Mouse (Mus musculus) MEL (cell line): Measurements from ENCODE around the gene Fgfr2. TPM values are rescaled to one million over a fixed set of nuclear protein-coding genes. Genes with fewer than 3 reads are reported as not detected.
A peak's percentile ranks its signal among the peaks of the same experiment; 100 is the strongest.

ENCODE experiments used
- DNase-seq: peaks from one replicate; pipeline ENCODE4 v3.0.0; 2011; ENCODE audit warnings: low read depth, low spot score
- H3K27ac ChIP-seq: 2 replicates; pipeline ENCODE4 v1.5.1; 2012; ENCODE audit warnings: low read depth, mild to moderate bottlenecking, control low read depth, low read length, moderate library complexity; ENCODE audit not compliant: control insufficient read depth
- H3K27me3 ChIP-seq, 2 experiments: fragments of 150-350 bp in 1 of 2; sonication (generic) in 1 of 2; 2 replicates each; pipeline ENCODE4 v1.6.1; 2012; ENCODE audit warnings: low read length in 2 of 2, mild to moderate bottlenecking in 2 of 2, improper control_type of control experiment in 1 of 2, moderate library complexity in 1 of 2; ENCODE audit not compliant: insufficient read depth in 2 of 2, control insufficient read depth in 1 of 2
- H3K36me3 ChIP-seq, 2 experiments: 2 replicates each; pipeline ENCODE4 v1.6.1; 2012 to 2014; ENCODE audit warnings: low read length in 2 of 2, improper control_type of control experiment in 1 of 2, inconsistent platforms in 1 of 2, mild to moderate bottlenecking in 1 of 2; ENCODE audit not compliant: insufficient read depth in 2 of 2, control insufficient read depth in 1 of 2
- H3K4me1 ChIP-seq, 2 experiments: fragments of 150-350 bp in 1 of 2; sonication (generic) in 1 of 2; 2 replicates each; pipeline ENCODE4 v1.6.1; 2012; ENCODE audit warnings: low read length in 2 of 2, improper control_type of control experiment in 1 of 2, mild to moderate bottlenecking in 1 of 2; ENCODE audit not compliant: insufficient read depth in 2 of 2, control insufficient read depth in 1 of 2
- H3K4me3 ChIP-seq, 2 experiments: fragments of 150-350 bp in 1 of 2; sonication (generic) in 1 of 2; 2 replicates each; pipeline ENCODE4 v1.5.1; 2012; ENCODE audit warnings: low read depth in 2 of 2, low read length in 2 of 2, mild to moderate bottlenecking in 2 of 2, moderate library complexity in 2 of 2, control low read depth in 1 of 2, improper control_type of control experiment in 1 of 2; ENCODE audit not compliant: control insufficient read depth in 1 of 2, insufficient read depth in 1 of 2
- H3K79me2 ChIP-seq: 2 replicates; pipeline ENCODE4 v1.6.1; 2012; ENCODE audit warnings: mild to moderate bottlenecking, low read length, moderate library complexity; ENCODE audit not compliant: control insufficient read depth, poor library complexity, insufficient read depth
- H3K9ac ChIP-seq: 2 replicates; pipeline ENCODE4 v1.6.1; 2012; ENCODE audit warnings: low read depth, mild to moderate bottlenecking, control low read depth, low read length, moderate library complexity; ENCODE audit not compliant: control insufficient read depth, poor library complexity, severe bottlenecking
- H3K9me3 ChIP-seq: fragments of 150-350 bp; sonication (generic); replicated peaks from 2 replicates; pipeline ENCODE4 v1.6.1; 2012; ENCODE audit warnings: mild to moderate bottlenecking, low read length, improper control_type of control experiment, moderate library complexity; ENCODE audit not compliant: insufficient read depth
- BHLHE40 ChIP-seq: IDR thresholded peaks from 2 replicates; pipeline ENCODE4 v1.6.1; 2012; ENCODE audit warnings: low read depth, mild to moderate bottlenecking, inconsistent platforms, low read length, improper control_type of control experiment, borderline replicate concordance
- CHD1 ChIP-seq: IDR thresholded peaks from 2 replicates; pipeline ENCODE4 v1.6.1; 2012; ENCODE audit warnings: low read depth, mild to moderate bottlenecking, inconsistent platforms, low read length, improper control_type of control experiment
- CHD2 ChIP-seq: IDR thresholded peaks from 2 replicates; pipeline ENCODE4 v1.6.1; 2011; ENCODE audit warnings: low read length, improper control_type of control experiment
- CTCF ChIP-seq, 3 experiments: IDR thresholded peaks in 2 of 3; conservative IDR thresholded peaks in 1 of 3; 2 replicates each; pipeline ENCODE4 v1.5.1; 2011 to 2012; ENCODE audit warnings: low read length in 3 of 3, low read depth in 2 of 3, mild to moderate bottlenecking in 2 of 3, improper control_type of control experiment in 1 of 3, inconsistent platforms in 1 of 3, mixed read lengths in 1 of 3, moderate library complexity in 1 of 3; ENCODE audit not compliant: control insufficient read depth in 1 of 3, insufficient read depth in 1 of 3, poor library complexity in 1 of 3, severe bottlenecking in 1 of 3
- EP300 ChIP-seq, 2 experiments: IDR thresholded peaks; 2 replicates each; pipeline ENCODE4 v1.6.1; 2011; ENCODE audit warnings: improper control_type of control experiment in 2 of 2, low read length in 2 of 2, low read depth in 1 of 2, mild to moderate bottlenecking in 1 of 2
- ETS1 ChIP-seq: IDR thresholded peaks from 2 replicates; pipeline ENCODE4 v1.6.1; 2012; ENCODE audit warnings: low read depth, mild to moderate bottlenecking, inconsistent platforms, low read length, improper control_type of control experiment, moderate library complexity
- GABPA ChIP-seq: IDR thresholded peaks from 2 replicates; pipeline ENCODE4 v1.6.1; 2012; ENCODE audit warnings: low read depth, mild to moderate bottlenecking, inconsistent platforms, low read length, improper control_type of control experiment, moderate library complexity
- GATA1 ChIP-seq: IDR thresholded peaks from 2 replicates; pipeline ENCODE4 v1.6.1; 2011; ENCODE audit warnings: low read depth, low read length, improper control_type of control experiment
- HCFC1 ChIP-seq: IDR thresholded peaks from 2 replicates; pipeline ENCODE4 v1.6.1; 2012; ENCODE audit warnings: low read depth, mild to moderate bottlenecking, inconsistent platforms, low read length, improper control_type of control experiment, moderate library complexity
- KAT2A ChIP-seq: conservative IDR thresholded peaks from 2 replicates; pipeline ENCODE4 v1.6.1; 2012; ENCODE audit warnings: low read depth, low read length, improper control_type of control experiment, inconsistent platforms
- MAFK ChIP-seq: IDR thresholded peaks from 2 replicates; pipeline ENCODE4 v1.6.1; 2011; ENCODE audit warnings: low read depth, mild to moderate bottlenecking, low read length, improper control_type of control experiment, borderline replicate concordance
- MAZ ChIP-seq: IDR thresholded peaks from 2 replicates; pipeline ENCODE4 v1.6.1; 2012; ENCODE audit warnings: low read depth, mild to moderate bottlenecking, inconsistent platforms, low read length, improper control_type of control experiment
- MXI1 ChIP-seq: IDR thresholded peaks from 2 replicates; pipeline ENCODE4 v1.6.1; 2011; ENCODE audit warnings: mild to moderate bottlenecking, low read depth, low read length, improper control_type of control experiment
- NRF1 ChIP-seq: IDR thresholded peaks from 2 replicates; pipeline ENCODE4 v1.6.1; 2014; ENCODE audit warnings: low read depth, mild to moderate bottlenecking, inconsistent platforms, low read length, improper control_type of control experiment, moderate library complexity; ENCODE audit not compliant: poor library complexity, insufficient read depth, severe bottlenecking
- POLR2AphosphoS2 ChIP-seq: IDR thresholded peaks from 2 replicates; pipeline ENCODE4 v1.6.1; 2011; ENCODE audit warnings: low read length, improper control_type of control experiment
- POLR2AphosphoS5 ChIP-seq: IDR thresholded peaks from 2 replicates; pipeline ENCODE4 v1.6.1; 2012; ENCODE audit warnings: low read depth, borderline replicate concordance, mild to moderate bottlenecking, inconsistent platforms, low read length, moderate library complexity, mixed read lengths
- RAD21 ChIP-seq: IDR thresholded peaks from 2 replicates; pipeline ENCODE4 v1.6.1; 2011; ENCODE audit warnings: mild to moderate bottlenecking, low read depth, low read length, improper control_type of control experiment
- RCOR1 ChIP-seq: IDR thresholded peaks from 2 replicates; pipeline ENCODE4 v1.6.1; 2012; ENCODE audit warnings: low read depth, mild to moderate bottlenecking, inconsistent platforms, low read length, improper control_type of control experiment
- SIN3A ChIP-seq: IDR thresholded peaks from 2 replicates; pipeline ENCODE4 v1.6.1; 2012; ENCODE audit warnings: low read length, improper control_type of control experiment, inconsistent platforms
- SMC3 ChIP-seq: IDR thresholded peaks from 2 replicates; pipeline ENCODE4 v1.6.1; 2011; ENCODE audit warnings: low read depth, low read length, improper control_type of control experiment
- TAL1 ChIP-seq: IDR thresholded peaks from 2 replicates; pipeline ENCODE4 v1.6.1; 2012; ENCODE audit warnings: mild to moderate bottlenecking, inconsistent platforms, low read length, moderate library complexity, mixed read lengths
- TCF12 ChIP-seq: IDR thresholded peaks from 2 replicates; pipeline ENCODE4 v1.6.1; 2014; ENCODE audit warnings: low read depth, mild to moderate bottlenecking, inconsistent platforms, low read length, improper control_type of control experiment, moderate library complexity
- UBTF ChIP-seq: IDR thresholded peaks from 2 replicates; pipeline ENCODE4 v1.6.1; 2012; ENCODE audit warnings: low read depth, mild to moderate bottlenecking, inconsistent platforms, low read length, improper control_type of control experiment, moderate library complexity, borderline replicate concordance; ENCODE audit not compliant: insufficient read depth
- USF2 ChIP-seq, 2 experiments: IDR thresholded peaks; 2 replicates each; pipeline ENCODE4 v1.6.1; 2011 to 2012; ENCODE audit warnings: improper control_type of control experiment in 2 of 2, low read length in 2 of 2, borderline replicate concordance in 1 of 2, inconsistent platforms in 1 of 2, low read depth in 1 of 2, mild to moderate bottlenecking in 1 of 2; ENCODE audit not compliant: insufficient read depth in 1 of 2
- ZC3H11A ChIP-seq: IDR thresholded peaks from 2 replicates; pipeline ENCODE4 v1.6.1; 2012; ENCODE audit warnings: low read depth, mild to moderate bottlenecking, inconsistent platforms, low read length, improper control_type of control experiment
- ZMIZ1 ChIP-seq: IDR thresholded peaks from 2 replicates; pipeline ENCODE4 v1.6.1; 2012; ENCODE audit warnings: low read depth, mild to moderate bottlenecking, inconsistent platforms, low read length, improper control_type of control experiment, moderate library complexity
- ZNF384 ChIP-seq: IDR thresholded peaks from 2 replicates; pipeline ENCODE4 v1.6.1; 2012; ENCODE audit warnings: low read depth, mild to moderate bottlenecking, inconsistent platforms, low read length, improper control_type of control experiment
- polyA plus RNA-seq, 2 experiments: library from polyadenylated mRNA; stranded (reverse) in 1 of 2; unstranded in 1 of 2; fragments of >175 nt in 1 of 2; fragments of >200 nt in 1 of 2; gene quantifications; 2 replicates each; pipeline versions ENCODE4 v1.2.1 to v1.2.4; 2012; ENCODE audit warnings: low replicate concordance in 2 of 2, low read depth in 1 of 2; ENCODE audit not compliant: insufficient read length in 2 of 2, insufficient read depth in 1 of 2, missing spikeins in 1 of 2
- total RNA-seq: library from RNA; depleted of rRNA; stranded (reverse); fragments of 300-350 nt; gene quantifications from 2 replicates; pipeline ENCODE4 v1.2.3, GENCODE M21; 2012

Gene Fgfr2
- total and polyA plus RNA-seq, 3 experiments: not detected

- Histone ChIP-seq H3K4me1 (peaks cover 28 to 35% of the 10 kb centered on the region in 2 experiments), H3K36me3 (peaks cover 0 to 26% of the 10 kb centered on the region in 2 experiments; a peak in 2 of 4 replicates), H3K27me3 (no peaks in the 10 kb centered on the region), H3K9me3 (no peaks in the 10 kb centered on the region), H3K9ac (no peak overlapping the region), H3K27ac (peak overlapping the region; percentile 37), H3K79me2 (no peaks in the 10 kb centered on the region), H3K4me3 (no peak overlapping the region)
- TF ChIP-seq POLR2AphosphoS5 (no peak), CHD2 (no peak), TCF12 (no peak), NRF1 (no peak), ZMIZ1 (no peak), RAD21 (no peak), RCOR1 (no peak), ZC3H11A (no peak), GATA1 (no peak), MXI1 (no peak), KAT2A (no peak), MAFK (no peak), CTCF (IDR thresholded peaks at IDR 0.05 in 2 of 3, conservative IDR thresholded peaks at IDR 0.05 in 1 of 3; ENCODE audit: control insufficient read depth in 1 of 3, insufficient read depth in 1 of 3, low read depth in 2 of 3, low read length in 3 of 3, poor library complexity in 1 of 3, severe bottlenecking in 1 of 3) (no peak), HCFC1 (no peak), CHD1 (no peak), POLR2AphosphoS2 (no peak), MAZ (no peak), TAL1 (no peak)
- DNase-seq: no peak
Measured at GRCm38 (mm10) chr7:132337268-132337917, 785.8 kb downstream of the Fgfr2 start.

- H3K4me3 ChIP-seq: peak overlapping the region in 1 of 2 experiments; percentile 30; a peak in 1 of 4 replicates
- H3K79me2 ChIP-seq: no peaks in the 10 kb centered on the region
- H3K9ac ChIP-seq: no peak overlapping the region
- DNase-seq: peak; percentile 68
- H3K4me1 ChIP-seq: peaks cover 28 to 35% of the 10 kb centered on the region in 2 experiments
- TF ChIP-seq SMC3 (no peak), SIN3A (peak; percentile 54; the same call in 1 of the 2 replicates), KAT2A (no peak), CTCF (IDR thresholded peaks at IDR 0.05 in 2 of 3, conservative IDR thresholded peaks at IDR 0.05 in 1 of 3; ENCODE audit: control insufficient read depth in 1 of 3, insufficient read depth in 1 of 3, low read depth in 2 of 3, low read length in 3 of 3, poor library complexity in 1 of 3, severe bottlenecking in 1 of 3) (no peak), USF2 (IDR thresholded peaks at IDR 0.05; ENCODE audit: borderline replicate concordance in 1 of 2, insufficient read depth in 1 of 2, low read depth in 1 of 2, low read length in 2 of 2) (no peak), TCF12 (peak; percentile 64; the same call in 1 of the 2 replicates), TAL1 (no peak), UBTF (no peak), MAZ (peak; percentile 78; the same call in 1 of the 2 replicates), GABPA (no peak), EP300 (IDR thresholded peaks at IDR 0.05; ENCODE audit: low read depth in 1 of 2, low read length in 2 of 2) (peak; percentile 70 to 72), ETS1 (peak; percentile 74), BHLHE40 (peak; percentile 68; the same call in 1 of the 2 replicates), ZNF384 (no peak), GATA1 (peak; percentile 83), MXI1 (peak; percentile 64), MAFK (0 out of 2 replicates have a peak, but pooled peaks have one; percentile 14)
- H3K36me3 ChIP-seq: peaks cover 0 to 26% of the 10 kb centered on the region in 2 experiments; a peak in 2 of 4 replicates
- peak overlapping the region; percentile 37 for H3K27ac ChIP-seq
- H3K9me3 ChIP-seq: no peaks in the 10 kb centered on the region
- H3K27me3 ChIP-seq: no peaks in the 10 kb centered on the region
Measured at GRCm38 (mm10) chr7:132336781-132337180, 786.4 kb downstream of the Fgfr2 start.
